Mouse (Mus musculus) forebrain, embryonic 14.5 days (tissue): ENCODE data around the gene Sec24d. TPM values are rescaled to one million over a fixed set of nuclear protein-coding genes. Genes with fewer than 3 reads are reported as not detected.
A peak's percentile ranks its signal among the peaks of the same experiment; 100 is the strongest.

ENCODE experiments used
- ATAC-seq: fragments of 200-750 bp; cut with Nextera tagmentation; 2 replicates; pipeline ENCODE4 v1.8.0; 2017; ENCODE audit warnings: mild to moderate bottlenecking, moderate library complexity
- DNase-seq: peaks from one replicate; pipeline ENCODE4 v3.0.0-alpha.2; 2015; ENCODE audit warnings: low spot score
- H3K27ac ChIP-seq: fragments of 300-500 bp; sonication (generic); 2 replicates; pipeline ENCODE4 v1.5.1; 2014; ENCODE audit warnings: low read depth, mild to moderate bottlenecking, control low read depth, low read length, moderate library complexity
- H3K27me3 ChIP-seq: fragments of 300-500 bp; sonication (generic); replicated peaks from 2 replicates; pipeline ENCODE4 v1.6.1; 2014; ENCODE audit warnings: low read length, control low read depth, mixed read lengths; ENCODE audit not compliant: control insufficient read depth, insufficient read depth
- H3K36me3 ChIP-seq: fragments of 300-500 bp; sonication (generic); 2 replicates; pipeline ENCODE4 v1.6.1; 2014; ENCODE audit warnings: low read length, control low read depth; ENCODE audit not compliant: control insufficient read depth, insufficient read depth
- H3K4me1 ChIP-seq: fragments of 300-500 bp; sonication (generic); 2 replicates; pipeline ENCODE4 v1.6.1; 2014; ENCODE audit warnings: antibody characterized with exemption, low read length, control low read depth; ENCODE audit not compliant: control insufficient read depth, insufficient read depth
- H3K4me2 ChIP-seq: fragments of 300-500 bp; sonication (generic); 2 replicates; pipeline ENCODE4 v1.6.1; 2014; ENCODE audit warnings: mild to moderate bottlenecking, control low read depth, low read length
- H3K4me3 ChIP-seq: fragments of 300-500 bp; sonication (generic); 2 replicates; pipeline ENCODE4 v1.5.1; 2014; ENCODE audit warnings: low read depth, low read length, control low read depth
- H3K9ac ChIP-seq: fragments of 300-500 bp; sonication (generic); 2 replicates; pipeline ENCODE4 v1.6.1; 2014; ENCODE audit warnings: mild to moderate bottlenecking, low read length, control low read depth, moderate library complexity
- H3K9me3 ChIP-seq: fragments of 300-500 bp; sonication (generic); replicated peaks from 2 replicates; pipeline ENCODE4 v1.6.1; 2016; ENCODE audit warnings: low read length, control low read depth, mixed read lengths; ENCODE audit not compliant: control insufficient read depth
- WGBS: fragments of 180-500 bp; shearing (Covaris S2); extraction: QIAGEN DNeasy Blood & Tissue Kit; methylation state at CpG from one replicate; pipeline ENCODE4 v1.1.7; 2014; 5-methylcytosine and 5-hydroxymethylcytosine counted together
- polyA plus RNA-seq: library from polyadenylated mRNA; unstranded; fragments of >200 nt; fragmentation: Nextera tagmentation; extraction: Ambion mirVana; gene quantifications from 2 replicates; pipeline ENCODE4 v1.2.1, GENCODE M21; 2014

The Sec24d gene
- polyA plus RNA-seq, 1 experiment from 2014 or later: 16.8 TPM

DNA sequence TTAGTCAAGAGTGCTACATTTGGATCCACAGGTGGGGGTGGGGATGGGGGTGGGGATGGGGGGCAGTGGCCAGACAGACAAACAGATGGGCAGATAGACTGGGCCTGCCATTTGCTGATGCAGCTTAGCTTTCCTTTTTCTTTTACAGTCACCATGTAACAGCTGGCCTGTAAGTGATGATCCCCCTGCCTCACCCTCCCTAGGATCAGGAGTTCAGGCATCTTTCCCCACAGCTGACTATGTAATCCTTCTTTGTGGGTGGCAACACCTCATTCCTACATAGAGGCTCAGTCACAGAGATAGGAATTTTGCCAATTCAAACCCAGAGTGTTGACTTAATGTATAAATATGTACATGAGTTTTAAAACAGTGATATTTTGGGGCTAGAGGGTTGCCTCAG is 18.4 kb downstream of the Sec24d start:
- Histone ChIP-seq H3K9ac (no peak overlapping the region), H3K4me1 (no peaks in the 10 kb centered on the region), H3K36me3 (no peaks in the 10 kb centered on the region), H3K4me2 (no peak overlapping the region), H3K27ac (no peak overlapping the region), H3K4me3 (no peak overlapping the region), H3K27me3 (no peaks in the 10 kb centered on the region), H3K9me3 (no peaks in the 10 kb centered on the region)
- ATAC-seq: no peak
- DNase-seq: no peak

DNA sequence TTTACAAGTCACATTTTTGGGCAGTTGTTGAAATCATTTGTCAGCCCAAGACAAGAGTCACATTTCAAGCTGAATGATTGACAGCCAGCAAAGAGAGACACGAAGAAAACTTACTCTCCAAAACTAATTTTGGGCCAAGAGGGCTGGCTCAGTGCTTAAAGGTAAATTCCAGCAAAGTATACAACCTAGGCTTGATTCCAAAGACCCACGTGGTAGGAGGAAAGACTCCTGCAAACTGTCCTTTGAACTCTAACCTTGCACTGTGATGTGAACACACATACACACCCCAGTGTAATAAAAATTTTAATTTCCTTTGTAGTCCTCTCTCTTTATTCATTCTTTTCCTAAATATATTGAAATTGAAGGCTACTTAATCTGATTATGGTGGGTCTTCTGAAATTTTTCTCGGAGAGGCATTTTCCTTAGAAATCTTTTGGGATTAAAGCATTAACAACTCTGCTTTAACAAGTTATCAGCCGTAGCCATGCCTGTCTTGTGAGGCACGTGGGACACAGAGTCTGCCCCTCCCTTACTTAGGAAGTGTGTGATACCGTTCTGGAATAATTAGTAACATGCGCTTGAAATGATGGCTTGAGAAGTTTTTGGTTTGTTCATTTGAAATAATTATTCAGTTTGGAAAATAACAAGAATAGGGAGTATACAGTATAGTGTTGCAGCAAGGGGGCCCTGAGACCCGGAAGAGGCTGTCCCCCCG is 21.8 kb downstream of the Sec24d start:
- ATAC-seq (no peak), DNase-seq (no peak)
- WGBS: 54% methylated on average over 9 of the region's 9 CpGs
- H3K27ac ChIP-seq: no peak overlapping the region
- H3K9ac ChIP-seq: no peak overlapping the region
- no peaks in the 10 kb centered on the region for H3K4me1 ChIP-seq
- no peaks in the 10 kb centered on the region for H3K36me3 ChIP-seq
- no peak overlapping the region for H3K4me2 ChIP-seq
- no peaks in the 10 kb centered on the region for H3K9me3 ChIP-seq
- H3K4me3 ChIP-seq: no peak overlapping the region
- H3K27me3 ChIP-seq: no peaks in the 10 kb centered on the region

DNA sequence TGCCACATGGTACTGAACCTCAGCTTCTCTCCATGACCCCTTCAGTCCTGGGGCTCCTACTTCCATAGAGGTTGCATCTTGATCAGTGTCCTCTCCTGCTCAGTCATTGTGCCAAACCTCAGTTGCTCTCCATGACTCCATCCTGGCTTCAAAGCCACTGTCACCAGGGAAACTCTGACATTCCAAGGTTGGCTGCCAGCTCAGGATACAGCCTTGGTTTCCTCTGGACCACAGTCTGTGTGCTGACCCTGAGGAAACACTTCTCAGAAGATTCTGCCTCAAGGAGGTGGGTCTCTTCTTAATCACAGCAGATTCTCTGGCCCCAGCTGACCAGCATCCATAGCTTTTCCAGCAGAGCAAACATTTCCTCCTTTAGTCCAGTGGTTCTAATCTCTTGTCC is 24.4 kb downstream of the Sec24d start:
- Histone ChIP-seq H3K4me3 (no peak overlapping the region), H3K9ac (no peak overlapping the region), H3K4me2 (no peak overlapping the region), H3K27me3 (no peaks in the 10 kb centered on the region), H3K36me3 (no peaks in the 10 kb centered on the region), H3K4me1 (no peaks in the 10 kb centered on the region), H3K9me3 (no peaks in the 10 kb centered on the region), H3K27ac (no peak overlapping the region)
- no peak for ATAC-seq
- DNase-seq: no peak

DNA sequence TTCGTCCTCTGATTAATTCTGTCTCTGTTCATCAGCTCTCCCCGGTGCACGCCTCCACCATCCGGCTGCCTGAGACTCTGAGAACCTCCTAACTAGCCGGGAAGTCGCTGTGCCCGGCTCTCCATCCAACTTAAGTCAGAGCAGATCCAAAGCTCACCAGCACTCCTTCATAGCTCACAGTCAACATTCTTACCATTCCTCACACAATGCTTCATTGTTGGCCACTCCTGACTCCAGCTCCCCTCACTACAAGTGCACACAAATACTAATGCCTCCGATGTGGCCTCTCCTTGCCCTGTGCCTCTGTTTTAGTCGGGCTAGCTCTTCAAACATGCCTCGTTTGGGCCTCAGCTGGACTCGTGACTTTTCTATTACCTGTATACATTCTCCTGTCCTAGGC is 29.4 kb downstream of the Sec24d start:
- Histone ChIP-seq H3K9me3 (no peaks in the 10 kb centered on the region), H3K4me1 (peaks cover 4% of the 10 kb centered on the region; the same call in 1 of the 2 replicates), H3K4me3 (no peak overlapping the region), H3K9ac (no peak overlapping the region), H3K27ac (no peak overlapping the region), H3K27me3 (no peaks in the 10 kb centered on the region), H3K4me2 (no peak overlapping the region), H3K36me3 (no peaks in the 10 kb centered on the region)
- WGBS: 69% methylated on average over 11 of the region's 11 CpGs
- ATAC-seq: no peak
- DNase-seq: no peak

DNA sequence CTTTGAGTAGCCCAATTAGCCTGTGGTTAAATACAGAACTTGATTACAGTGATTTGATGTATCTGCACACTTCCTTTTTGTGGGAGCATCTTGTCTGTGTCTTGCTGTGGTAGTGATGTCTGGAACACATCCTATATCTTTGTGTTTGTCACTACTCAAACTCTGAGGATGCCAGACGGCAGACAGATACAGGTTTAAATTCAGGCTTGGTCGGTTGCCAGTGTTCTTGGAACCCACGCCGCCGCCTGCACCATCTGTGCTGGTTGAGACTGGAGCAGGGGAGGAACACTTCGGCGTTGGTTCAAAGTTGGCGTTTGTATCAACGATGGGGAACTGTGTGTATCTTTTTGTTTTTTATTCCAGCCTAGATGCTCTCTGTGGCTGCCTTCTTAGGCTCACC is 31.0 kb downstream of the Sec24d start:
- no peaks in the 10 kb centered on the region for H3K27me3 ChIP-seq
- no peak overlapping the region for H3K4me2 ChIP-seq
- no peak overlapping the region for H3K4me3 ChIP-seq
- DNase-seq (peak; percentile 88), ATAC-seq (peak; percentile 94)
- no peak overlapping the region for H3K9ac ChIP-seq
- H3K4me1 ChIP-seq: peaks cover 4% of the 10 kb centered on the region; the same call in 1 of the 2 replicates
- H3K9me3 ChIP-seq: no peaks in the 10 kb centered on the region
- 66% methylated on average over 9 of the region's 9 CpGs for WGBS
- peak overlapping the region; percentile 73 for H3K27ac ChIP-seq
- H3K36me3 ChIP-seq: no peaks in the 10 kb centered on the region

DNA sequence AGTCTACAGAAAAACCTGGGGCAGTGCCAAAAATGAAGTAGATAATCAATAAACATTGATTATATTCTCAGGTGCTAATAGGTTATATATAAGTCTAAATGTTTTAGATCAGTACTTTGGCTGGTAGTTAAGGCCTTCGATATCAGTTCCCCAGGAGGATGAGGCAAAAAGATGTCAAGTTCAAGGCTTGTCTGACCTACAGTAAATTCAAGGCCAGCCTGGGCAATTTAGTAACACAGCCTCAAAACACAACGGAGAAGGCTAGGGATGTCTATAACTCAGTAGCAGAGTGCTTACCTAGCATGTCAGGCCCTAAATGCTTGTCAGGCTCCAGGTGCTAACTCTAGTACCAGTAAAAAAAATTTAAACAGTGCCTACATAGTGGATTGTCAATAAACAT is 34.3 kb downstream of the Sec24d start:
- H3K27ac ChIP-seq: no peak overlapping the region
- no peaks in the 10 kb centered on the region for H3K27me3 ChIP-seq
- DNase-seq (no peak), ATAC-seq (no peak)
- no peaks in the 10 kb centered on the region for H3K36me3 ChIP-seq
- H3K4me3 ChIP-seq: no peak overlapping the region
- no peaks in the 10 kb centered on the region for H3K9me3 ChIP-seq
- WGBS: 94% methylated on average over 2 of the region's 2 CpGs
- H3K4me1 ChIP-seq: peaks cover 4% of the 10 kb centered on the region; the same call in 1 of the 2 replicates
- no peak overlapping the region for H3K4me2 ChIP-seq
- H3K9ac ChIP-seq: no peak overlapping the region

DNA sequence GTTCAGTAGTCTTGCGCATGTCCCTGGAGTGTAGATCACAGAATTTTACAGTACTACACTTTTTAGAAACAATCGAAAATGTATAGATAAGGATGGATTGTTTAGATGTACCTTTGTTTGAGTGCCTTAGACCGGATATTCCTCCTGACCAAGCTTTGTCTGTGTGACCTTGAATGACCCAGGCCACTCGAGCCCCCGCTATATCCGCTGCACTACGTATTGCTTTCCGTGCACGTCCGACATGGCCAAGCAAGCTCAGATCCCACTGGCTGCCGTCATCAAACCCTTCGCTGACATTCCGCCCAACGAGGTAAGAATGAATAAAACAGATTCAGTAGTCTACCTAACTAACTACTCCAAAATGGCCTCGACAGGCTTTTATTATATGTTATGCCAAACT is 38.4 kb downstream of the Sec24d start:
- Histone ChIP-seq H3K4me2 (no peak overlapping the region), H3K36me3 (no peaks in the 10 kb centered on the region), H3K4me1 (no peaks in the 10 kb centered on the region), H3K9me3 (no peaks in the 10 kb centered on the region), H3K4me3 (no peak overlapping the region), H3K27me3 (no peaks in the 10 kb centered on the region), H3K9ac (no peak overlapping the region), H3K27ac (no peak overlapping the region)
- 92% methylated on average over 15 of the region's 15 CpGs for WGBS
- DNase-seq (no peak), ATAC-seq (no peak)

DNA sequence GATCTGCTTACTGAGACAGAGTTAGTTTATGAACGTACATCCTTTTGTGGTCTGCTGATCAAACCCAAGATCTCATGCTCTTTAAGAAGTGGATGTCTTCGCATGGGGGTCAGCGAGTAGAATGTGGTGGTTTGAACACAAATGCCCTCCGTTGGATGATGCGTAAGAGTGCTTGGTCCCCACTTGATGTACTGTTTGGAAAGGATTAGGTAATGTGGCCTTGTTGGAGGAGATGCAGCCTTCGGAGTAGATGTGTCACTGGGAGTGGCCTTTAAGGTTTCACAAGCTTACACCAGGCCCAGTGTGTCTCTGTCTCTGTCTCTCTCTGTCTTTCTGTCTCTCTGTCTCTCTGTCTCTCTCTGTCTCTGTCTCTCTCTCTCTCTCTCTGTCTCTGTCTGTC is 40.2 kb downstream of the Sec24d start:
- 94% methylated on average over 6 of the region's 6 CpGs for WGBS
- Histone ChIP-seq H3K4me1 (no peaks in the 10 kb centered on the region), H3K36me3 (no peaks in the 10 kb centered on the region), H3K9ac (no peak overlapping the region), H3K9me3 (no peaks in the 10 kb centered on the region), H3K27ac (no peak overlapping the region), H3K27me3 (no peaks in the 10 kb centered on the region), H3K4me2 (no peak overlapping the region), H3K4me3 (no peak overlapping the region)
- DNase-seq (no peak), ATAC-seq (no peak)

DNA sequence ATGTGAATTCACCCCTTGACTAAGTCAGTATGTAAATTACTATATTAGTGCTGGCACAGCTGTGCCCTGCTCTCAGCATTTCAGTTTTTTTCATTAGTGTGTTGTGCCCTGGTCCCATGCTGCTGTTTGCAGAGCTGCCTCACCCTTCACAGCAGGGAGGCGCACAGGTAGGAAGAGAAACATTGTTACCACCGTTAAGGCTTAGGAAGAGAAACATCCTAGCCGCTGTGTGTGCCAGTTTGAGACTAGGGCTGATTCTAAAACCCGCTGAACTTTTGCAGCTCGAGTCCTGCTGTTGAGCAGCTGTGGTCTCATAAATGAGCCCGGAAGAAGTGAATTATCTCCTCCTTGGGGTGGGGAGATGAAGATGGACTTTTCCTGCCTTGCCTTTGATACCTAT is 41.9 kb downstream of the Sec24d start:
- H3K4me3 ChIP-seq: no peak overlapping the region

More for the DNA sequence above, 41.9 kb downstream of the Sec24d start:
- Histone ChIP-seq H3K4me1 (no peaks in the 10 kb centered on the region), H3K36me3 (no peaks in the 10 kb centered on the region), H3K27me3 (no peaks in the 10 kb centered on the region), H3K9ac (no peak overlapping the region), H3K4me2 (no peak overlapping the region), H3K9me3 (no peaks in the 10 kb centered on the region), H3K27ac (no peak overlapping the region)
- WGBS: 71% methylated on average over 6 of the region's 6 CpGs
- ATAC-seq (no peak), DNase-seq (no peak)
